Mouse (Mus musculus): Measurements from ENCODE around the gene Vmn1r2. TPM values are rescaled to one million over a fixed set of nuclear protein-coding genes. Genes with fewer than 3 reads are reported as not detected.
"Not testable (repeated sequence)": the region's sequence is repeated elsewhere in the genome, so short reads cannot be mapped to it uniquely, and the experiment has no call there.

The Vmn1r2 gene
- not detected in 2 replicates for polyA plus RNA-seq (2015; fragmentation: Nextera tagmentation; extraction: Ambion mirVana)

DNA sequence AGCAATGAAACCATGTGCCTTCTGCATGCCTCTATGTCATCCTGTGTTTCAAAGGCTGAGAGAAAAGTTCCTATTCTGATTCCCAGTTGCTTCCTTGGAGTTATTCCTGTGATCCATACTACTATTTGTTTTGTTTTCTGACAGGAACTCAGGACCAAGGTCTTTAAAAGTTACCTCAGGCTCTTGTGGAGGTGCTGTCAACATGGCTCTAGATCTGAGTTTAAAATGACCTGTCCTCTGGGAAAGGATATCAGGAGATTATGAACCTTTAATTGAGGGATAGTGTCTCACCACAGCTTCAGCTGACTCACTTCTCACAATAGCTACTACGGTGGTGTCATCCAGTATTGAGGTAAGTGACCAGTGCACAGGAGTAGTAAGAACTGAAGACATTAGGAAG, at the start of gene Vmn1r2:
Vmn1r2 (plus strand) TSS at position 301 of the 400 bp plus-strand sequence.
- H3K27me3 ChIP-seq (replicated peaks; ENCODE audit: control insufficient read depth, insufficient read depth, low read length), result not testable (repeated sequence)
- WGBS, result no CpG with 5 or more reads among the region's 1 CpGs

DNA sequence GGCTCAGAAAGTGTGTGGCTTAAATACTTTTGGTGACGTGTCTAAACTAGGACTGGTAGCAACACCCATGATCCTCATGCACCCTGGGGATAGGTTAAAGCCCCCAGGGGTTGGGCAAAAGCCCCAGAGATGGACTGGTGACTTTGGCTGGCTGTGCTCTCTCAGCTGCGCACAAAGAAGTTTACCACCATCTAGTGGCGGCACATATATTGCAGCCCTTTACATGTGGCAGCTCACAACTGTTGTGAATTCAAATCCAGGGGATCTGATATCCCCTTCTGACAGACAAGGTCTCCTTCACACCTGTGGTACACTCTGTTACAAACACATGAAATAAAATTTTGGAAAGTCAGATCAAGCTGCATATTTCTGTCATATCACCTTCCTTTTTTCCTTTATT, 19.2 kb upstream of the Vmn1r2 start:
- not testable (repeated sequence) for H3K36me3 ChIP-seq (ENCODE audit: control insufficient read depth, insufficient read depth); H3K27me3 ChIP-seq (replicated peaks; ENCODE audit: control insufficient read depth, insufficient read depth, low read length); H3K4me3 ChIP-seq (ENCODE audit: low read depth, low read length); H3K4me1 ChIP-seq (replicated peaks; ENCODE audit: control insufficient read depth, insufficient read depth, low read length); H3K4me2 ChIP-seq (replicated peaks; ENCODE audit: low read depth); H3K9ac ChIP-seq (ENCODE audit: low read depth, low read length); ATAC-seq; H3K27ac ChIP-seq (ENCODE audit: low read depth, low read length); H3K9me3 ChIP-seq (ENCODE audit: control insufficient read depth)
- no CpG with 5 or more reads among the region's 3 CpGs for WGBS

More for the DNA sequence above, at the start of gene Vmn1r2:
- not testable (repeated sequence) for ATAC-seq; H3K27ac ChIP-seq (ENCODE audit: low read depth, low read length); H3K9ac ChIP-seq (ENCODE audit: low read depth, low read length); H3K4me2 ChIP-seq (replicated peaks; ENCODE audit: low read depth); H3K4me3 ChIP-seq (ENCODE audit: low read depth, low read length); H3K36me3 ChIP-seq (ENCODE audit: control insufficient read depth, insufficient read depth); H3K4me1 ChIP-seq (replicated peaks; ENCODE audit: control insufficient read depth, insufficient read depth, low read length); H3K9me3 ChIP-seq (ENCODE audit: control insufficient read depth)

DNA sequence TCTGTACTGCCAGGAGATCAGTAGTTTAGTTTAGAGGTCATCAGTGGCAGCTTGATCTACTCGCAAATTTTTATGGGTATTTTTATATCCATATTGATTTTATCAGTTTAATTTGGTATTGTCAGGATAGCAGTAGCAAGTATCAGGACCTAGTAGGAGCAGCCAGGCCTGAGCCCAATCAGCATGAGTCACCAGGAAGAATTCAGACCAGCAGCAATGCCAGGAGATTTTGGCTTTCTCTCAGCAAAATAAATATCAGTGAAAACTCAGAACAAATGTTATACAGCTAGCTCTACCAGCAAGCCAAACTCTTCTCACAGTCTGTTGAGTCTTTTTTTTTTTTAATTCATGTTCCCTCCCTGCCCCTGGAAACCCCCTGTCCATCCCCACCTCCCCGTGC, 13.8 kb upstream of the Vmn1r2 start:
- H3K27me3 ChIP-seq (replicated peaks; ENCODE audit: control insufficient read depth, insufficient read depth, low read length); ATAC-seq; H3K36me3 ChIP-seq (ENCODE audit: control insufficient read depth, insufficient read depth); H3K27ac ChIP-seq (ENCODE audit: low read depth, low read length); H3K4me2 ChIP-seq (replicated peaks; ENCODE audit: low read depth); H3K9ac ChIP-seq (ENCODE audit: low read depth, low read length); H3K9me3 ChIP-seq (ENCODE audit: control insufficient read depth); H3K4me3 ChIP-seq (ENCODE audit: low read depth, low read length); H3K4me1 ChIP-seq (replicated peaks; ENCODE audit: control insufficient read depth, insufficient read depth, low read length): not testable (repeated sequence)
- WGBS, result 81% methylated on average over 2 of the region's 2 CpGs

DNA sequence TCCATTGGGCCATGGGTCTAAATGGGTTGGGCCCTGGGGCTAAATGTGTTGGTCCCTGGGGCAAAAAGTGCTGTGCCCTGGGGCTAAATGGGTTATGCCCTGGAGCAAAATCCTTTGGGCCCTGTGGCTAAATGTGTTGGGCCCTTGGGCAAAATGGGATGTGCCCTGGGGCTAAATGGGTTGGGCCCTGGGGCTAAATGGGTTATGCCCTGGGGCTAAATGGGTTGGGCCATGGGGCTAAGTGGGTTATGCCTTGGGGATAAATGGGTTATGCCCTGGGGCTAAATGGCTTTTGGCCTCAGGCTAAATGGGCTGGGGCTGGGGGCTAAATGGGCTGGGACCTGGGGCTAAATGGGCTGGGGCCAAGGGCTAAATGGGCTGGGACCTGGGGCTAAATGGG, 2.7 kb upstream of the Vmn1r2 start:
- not testable (repeated sequence) for H3K4me2 ChIP-seq (replicated peaks; ENCODE audit: low read depth); H3K27me3 ChIP-seq (replicated peaks; ENCODE audit: control insufficient read depth, insufficient read depth, low read length); H3K9ac ChIP-seq (ENCODE audit: low read depth, low read length); H3K4me3 ChIP-seq (ENCODE audit: low read depth, low read length); H3K4me1 ChIP-seq (replicated peaks; ENCODE audit: control insufficient read depth, insufficient read depth, low read length); ATAC-seq; H3K36me3 ChIP-seq (ENCODE audit: control insufficient read depth, insufficient read depth); H3K27ac ChIP-seq (ENCODE audit: low read depth, low read length); H3K9me3 ChIP-seq (ENCODE audit: control insufficient read depth)

DNA sequence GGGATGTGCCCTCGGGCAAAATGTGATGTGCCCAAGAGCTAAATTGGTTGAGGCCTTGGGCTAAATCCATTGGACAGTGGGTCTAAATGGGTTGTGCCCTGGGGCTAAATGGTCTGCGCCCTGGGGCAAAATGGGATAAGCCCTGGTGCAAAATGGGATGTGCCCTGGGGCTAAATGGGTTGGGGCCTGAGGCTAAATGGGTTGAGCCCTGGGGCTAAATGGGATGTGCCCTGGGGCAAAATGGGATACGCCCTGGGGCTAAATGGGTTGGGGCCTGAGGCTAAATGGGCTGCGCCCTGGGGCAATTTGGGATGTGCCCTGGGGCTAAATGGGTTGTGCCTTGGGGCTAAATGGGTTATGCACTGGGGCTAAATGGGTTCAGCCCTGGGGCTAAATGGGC, 2.1 kb upstream of the Vmn1r2 start:
- no peak for ATAC-seq

DNA sequence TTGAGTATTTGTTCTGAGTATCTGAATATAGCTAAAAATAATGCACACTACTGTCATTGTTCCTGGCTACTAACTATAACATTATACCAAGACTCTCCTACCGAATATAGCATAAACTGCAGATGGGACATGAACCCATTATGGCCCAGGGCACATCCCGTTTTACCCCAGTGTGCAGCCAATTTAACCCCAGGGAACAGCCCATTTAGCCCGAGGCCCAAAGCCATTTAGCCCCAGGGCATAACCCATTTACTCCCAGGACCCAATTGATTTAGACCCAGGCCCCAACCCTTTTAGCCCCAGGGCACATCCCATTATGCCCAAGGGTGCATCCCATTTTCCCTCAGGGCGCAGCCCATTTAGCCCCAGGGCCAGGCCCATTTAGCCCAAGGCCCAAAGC, 7.5 kb downstream of the Vmn1r2 start:
- H3K4me3 ChIP-seq (ENCODE audit: low read depth, low read length); H3K4me2 ChIP-seq (replicated peaks; ENCODE audit: low read depth); ATAC-seq; H3K27ac ChIP-seq (ENCODE audit: low read depth, low read length); H3K9me3 ChIP-seq (ENCODE audit: control insufficient read depth); H3K4me1 ChIP-seq (replicated peaks; ENCODE audit: control insufficient read depth, insufficient read depth, low read length); H3K36me3 ChIP-seq (ENCODE audit: control insufficient read depth, insufficient read depth); H3K9ac ChIP-seq (ENCODE audit: low read depth, low read length); H3K27me3 ChIP-seq (replicated peaks; ENCODE audit: control insufficient read depth, insufficient read depth, low read length): not testable (repeated sequence)
- 75% methylated on average over 4 of the region's 4 CpGs for WGBS

More for the DNA sequence above, 2.1 kb upstream of the Vmn1r2 start:
- no peak overlapping the region for H3K4me2 ChIP-seq (replicated peaks; ENCODE audit: low read depth)
- WGBS, result 94% methylated on average over 4 of the region's 4 CpGs
- H3K4me3 ChIP-seq (ENCODE audit: low read depth, low read length), result no peak overlapping the region
- TF ChIP-seq CTCF (IDR thresholded peaks at IDR 0.05; ENCODE audit: low read depth), result no peak
- H3K27ac ChIP-seq (ENCODE audit: low read depth, low read length), result no peak overlapping the region
- no peaks in the 10 kb centered on the region for H3K36me3 ChIP-seq (ENCODE audit: control insufficient read depth, insufficient read depth)
- H3K27me3 ChIP-seq (replicated peaks; ENCODE audit: control insufficient read depth, insufficient read depth, low read length), result no peaks in the 10 kb centered on the region
- no peaks in the 10 kb centered on the region for H3K9me3 ChIP-seq (ENCODE audit: control insufficient read depth)
- no peaks in the 10 kb centered on the region for H3K4me1 ChIP-seq (replicated peaks; ENCODE audit: control insufficient read depth, insufficient read depth, low read length)
- H3K9ac ChIP-seq (ENCODE audit: low read depth, low read length), result no peak overlapping the region

DNA sequence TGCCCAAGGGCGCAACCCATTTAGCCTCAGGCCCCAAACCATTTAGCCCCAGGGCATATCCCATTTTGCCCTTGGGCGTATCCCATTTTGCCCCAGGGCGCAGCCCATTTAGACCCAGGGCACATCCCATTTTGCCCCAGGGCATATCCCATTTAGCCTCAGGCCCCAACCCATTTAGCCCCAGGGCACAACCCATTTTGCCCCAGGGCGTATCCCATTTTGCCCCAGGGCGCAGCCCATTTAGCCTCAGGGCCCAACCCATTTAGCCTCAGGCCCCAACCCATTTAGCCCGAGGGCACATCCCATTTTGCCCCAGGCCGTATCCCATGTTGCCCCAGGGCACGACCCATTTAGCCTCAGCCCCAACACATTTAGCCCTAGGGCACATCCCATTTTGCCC, 8.6 kb downstream of the Vmn1r2 start:
- not testable (repeated sequence) for H3K36me3 ChIP-seq (ENCODE audit: control insufficient read depth, insufficient read depth); H3K4me1 ChIP-seq (replicated peaks; ENCODE audit: control insufficient read depth, insufficient read depth, low read length); H3K9me3 ChIP-seq (ENCODE audit: control insufficient read depth); H3K27me3 ChIP-seq (replicated peaks; ENCODE audit: control insufficient read depth, insufficient read depth, low read length); H3K4me3 ChIP-seq (ENCODE audit: low read depth, low read length); H3K27ac ChIP-seq (ENCODE audit: low read depth, low read length); H3K9ac ChIP-seq (ENCODE audit: low read depth, low read length); ATAC-seq; H3K4me2 ChIP-seq (replicated peaks; ENCODE audit: low read depth)
- whole genome bisulfite sequencing, result 97% methylated on average over 6 of the region's 8 CpGs

DNA sequence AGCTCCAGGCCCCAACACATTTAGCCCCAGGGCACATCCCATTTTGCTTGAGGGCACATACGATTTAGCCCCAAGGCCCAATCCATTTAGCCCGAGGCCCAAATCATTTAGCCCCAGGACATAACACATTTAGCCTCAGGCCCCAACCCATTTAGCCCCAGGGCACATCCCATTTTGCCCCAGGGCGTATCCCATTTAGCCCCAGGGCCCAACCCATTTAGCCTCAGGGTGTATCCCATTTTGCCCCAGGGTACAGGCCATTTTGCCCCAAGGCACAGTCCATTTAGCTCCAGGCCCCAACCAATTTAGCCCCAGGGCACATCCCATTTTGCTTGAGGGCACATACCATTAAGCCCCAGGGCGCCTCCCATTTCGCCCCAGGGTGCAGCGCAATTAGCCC, 9.1 kb downstream of the Vmn1r2 start:
- ATAC-seq, result not testable (repeated sequence)

DNA sequence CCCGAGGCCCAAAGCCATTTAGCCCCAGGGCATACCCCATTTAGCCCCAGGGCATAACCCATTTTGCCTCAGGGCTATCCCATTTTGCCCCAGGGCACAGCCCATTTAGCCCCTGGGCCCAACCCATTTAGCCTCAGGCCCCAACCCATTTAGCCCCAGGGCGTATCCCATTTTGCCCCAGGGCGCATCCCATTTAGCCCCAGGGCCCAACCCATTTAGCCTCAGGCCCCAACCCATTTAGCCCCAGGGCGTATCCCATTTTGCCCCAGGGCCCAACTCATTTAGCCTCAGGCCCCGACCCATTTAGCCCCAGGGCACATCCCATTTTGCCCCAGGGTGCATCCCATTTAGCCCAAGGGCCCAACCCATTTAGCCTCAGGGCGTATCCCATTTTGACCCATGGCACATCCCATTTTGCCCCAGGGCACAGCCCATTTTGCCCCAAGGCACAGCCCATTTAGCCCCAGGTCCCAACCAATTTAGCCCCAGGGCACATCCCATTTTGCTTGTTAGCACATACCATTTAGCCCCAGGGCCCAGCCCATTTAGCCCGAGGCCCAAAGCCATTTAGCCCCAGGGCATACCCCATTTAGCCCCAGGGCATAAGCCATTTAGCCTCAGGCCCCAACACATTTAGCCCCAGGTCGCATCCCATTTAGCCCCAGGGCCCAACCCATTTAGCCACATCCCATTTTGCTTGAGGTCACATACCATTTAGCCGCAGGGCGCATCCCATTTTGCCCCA, 9.8 kb downstream of the Vmn1r2 start:
- not testable (repeated sequence) for H3K27me3 ChIP-seq (replicated peaks; ENCODE audit: control insufficient read depth, insufficient read depth, low read length); H3K4me1 ChIP-seq (replicated peaks; ENCODE audit: control insufficient read depth, insufficient read depth, low read length); H3K9me3 ChIP-seq (ENCODE audit: control insufficient read depth); H3K27ac ChIP-seq (ENCODE audit: low read depth, low read length); H3K4me3 ChIP-seq (ENCODE audit: low read depth, low read length); H3K4me2 ChIP-seq (replicated peaks; ENCODE audit: low read depth); H3K36me3 ChIP-seq (ENCODE audit: control insufficient read depth, insufficient read depth); ATAC-seq; H3K9ac ChIP-seq (ENCODE audit: low read depth, low read length)
- 89% methylated on average over 10 of the region's 10 CpGs for WGBS

More for the DNA sequence above, 9.1 kb downstream of the Vmn1r2 start:
- H3K9ac ChIP-seq (ENCODE audit: low read depth, low read length); H3K27ac ChIP-seq (ENCODE audit: low read depth, low read length); H3K9me3 ChIP-seq (ENCODE audit: control insufficient read depth); H3K27me3 ChIP-seq (replicated peaks; ENCODE audit: control insufficient read depth, insufficient read depth, low read length); H3K4me1 ChIP-seq (replicated peaks; ENCODE audit: control insufficient read depth, insufficient read depth, low read length); H3K36me3 ChIP-seq (ENCODE audit: control insufficient read depth, insufficient read depth); H3K4me2 ChIP-seq (replicated peaks; ENCODE audit: low read depth); H3K4me3 ChIP-seq (ENCODE audit: low read depth, low read length): not testable (repeated sequence)
- 93% methylated on average over 6 of the region's 6 CpGs for WGBS

All from intestine, postnatal 0 days (tissue).